Mouse (Mus musculus) brain, embryonic 14.5 days (tissue): ENCODE data around the gene Rsl24d1.

ENCODE experiments used
- CTCF ChIP-seq: fragments of 200-500 bp; IDR thresholded peaks from 2 replicates; pipeline ENCODE4 v1.5.1; 2012; ENCODE audit warnings: inconsistent platforms, mild to moderate bottlenecking, moderate library complexity, borderline replicate concordance; ENCODE audit not compliant: insufficient read depth, insufficient read length; ENCODE audit errors: extremely low read depth
- POLR2A ChIP-seq: fragments of 200-500 bp; IDR thresholded peaks from 2 replicates; pipeline ENCODE4 v1.6.1; 2012; ENCODE audit warnings: mild to moderate bottlenecking, inconsistent platforms, borderline replicate concordance; ENCODE audit not compliant: poor library complexity, insufficient read depth, insufficient read length, severe bottlenecking; ENCODE audit errors: extremely low read depth

GRCm38 (mm10) chr9:73112919-73113906 is at the start of gene Rsl24d1:
- TF ChIP-seq CTCF, result no peak
- 0 out of 2 replicates have a peak, but pooled peaks have one; percentile 24 for TF ChIP-seq POLR2A
